Mouse (Mus musculus): Measurements from ENCODE around the gene Focad.
A peak's percentile ranks its signal among the peaks of the same experiment; 100 is the strongest.
"Not testable (repeated sequence)": the region's sequence is repeated elsewhere in the genome, so short reads cannot be mapped to it uniquely, and the experiment has no call there.

Focad gene

GRCm38 (mm10) chr4:88302291-88302690, 207.9 kb downstream of the Focad start:
- no peak for DNase-seq (ENCODE audit: low read depth)

DNA sequence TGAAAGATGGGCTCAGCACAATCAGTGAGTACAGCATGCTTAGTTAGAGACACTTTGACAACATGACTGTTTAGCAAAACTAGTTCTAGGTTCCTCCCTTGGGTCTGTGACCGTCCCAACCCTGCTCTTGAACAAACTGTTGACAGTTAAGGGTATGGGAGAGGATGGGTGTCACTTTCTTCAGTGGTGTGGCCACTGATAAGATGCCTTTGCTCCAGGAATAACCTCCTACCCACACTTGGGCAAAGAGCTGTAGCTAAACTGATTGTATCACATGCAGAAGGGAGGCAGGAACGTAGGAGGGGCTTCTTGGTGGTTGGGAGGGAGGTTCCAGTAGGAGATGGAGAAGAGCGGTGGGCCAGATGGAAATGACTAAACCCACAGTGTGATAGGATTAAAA, 213.3 kb downstream of the Focad start:
- peak; percentile 33 for DNase-seq (ENCODE audit: low read depth)

- DNase-seq (ENCODE audit: low read depth), result no peak
Observed at GRCm38 (mm10) chr4:88308342-88309116, 214.1 kb downstream of the Focad start.

GRCm38 (mm10) chr4:88309676-88310075, 215.2 kb downstream of the Focad start:
- peak; percentile 25 for DNase-seq (ENCODE audit: low read depth)

GRCm38 (mm10) chr4:88314898-88315297, 220.5 kb downstream of the Focad start:
- DNase-seq (ENCODE audit: low read depth), result no peak

DNA sequence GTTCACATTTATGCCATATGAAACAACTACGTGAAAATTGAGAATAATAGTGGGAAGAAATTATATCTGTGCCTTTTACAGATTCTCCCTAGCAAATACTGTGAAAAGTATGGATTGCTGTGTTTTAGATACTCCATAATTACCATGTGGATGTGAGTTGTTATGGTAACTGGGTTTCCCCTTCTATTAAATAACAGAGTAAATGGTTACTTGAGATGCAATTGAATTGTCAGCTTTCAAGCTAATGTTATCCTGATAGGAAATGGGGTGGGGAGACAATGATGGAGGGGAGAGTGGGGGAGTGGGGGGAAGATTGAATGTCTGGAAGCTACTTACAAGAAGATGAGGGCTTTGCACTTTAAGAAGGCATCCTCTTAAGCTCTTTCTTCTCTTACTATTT, 225.6 kb downstream of the Focad start:
- DNase-seq (ENCODE audit: low read depth), result no peak

GRCm38 (mm10) chr4:88325392-88325791, 231.0 kb downstream of the Focad start:
- no peak for DNase-seq (ENCODE audit: low read depth)

DNA sequence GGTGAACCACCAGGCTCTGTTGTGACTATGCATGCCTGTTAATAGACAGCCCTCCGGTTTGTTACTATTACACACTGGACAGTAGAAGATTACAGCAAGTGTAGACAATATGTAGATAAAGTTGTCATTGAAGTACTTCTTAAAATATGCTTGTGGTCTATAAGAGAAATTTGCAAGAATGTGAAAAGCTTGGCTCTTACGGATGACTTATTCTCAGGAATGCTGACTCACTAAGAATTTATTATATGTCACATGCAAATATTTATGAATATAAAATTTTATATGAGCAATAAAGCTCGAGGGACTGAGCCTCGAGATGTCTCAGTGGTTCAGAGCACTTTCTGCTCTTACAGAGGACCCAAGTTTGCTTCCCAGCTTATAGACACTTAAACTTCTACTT, 240.1 kb downstream of the Focad start:
- no peak for DNase-seq (ENCODE audit: low read depth)

DNA sequence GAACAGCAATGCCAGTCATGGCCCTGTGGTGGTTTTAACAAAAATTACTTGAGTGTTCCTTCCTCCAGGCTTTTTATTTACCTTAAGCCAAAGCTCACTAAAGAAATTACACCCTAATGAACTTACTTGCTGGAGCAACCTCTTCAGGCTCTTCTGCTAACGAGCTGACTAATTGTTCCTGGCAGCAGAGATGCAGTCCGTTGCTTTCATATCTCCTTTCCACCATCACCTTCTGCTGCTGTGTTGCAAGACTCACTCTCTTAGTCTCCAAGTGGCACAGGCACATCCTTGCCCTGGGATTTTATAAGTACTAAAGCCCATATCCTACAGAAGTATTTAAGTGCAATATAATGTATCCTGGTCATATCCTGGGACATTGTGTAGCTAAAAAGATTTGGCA, 242.3 kb downstream of the Focad start:
- DNase-seq (ENCODE audit: low read depth), result no peak

GRCm38 (mm10) chr4:88337365-88337764, 242.9 kb downstream of the Focad start:
- DNase-seq (ENCODE audit: low read depth), result no peak

DNA sequence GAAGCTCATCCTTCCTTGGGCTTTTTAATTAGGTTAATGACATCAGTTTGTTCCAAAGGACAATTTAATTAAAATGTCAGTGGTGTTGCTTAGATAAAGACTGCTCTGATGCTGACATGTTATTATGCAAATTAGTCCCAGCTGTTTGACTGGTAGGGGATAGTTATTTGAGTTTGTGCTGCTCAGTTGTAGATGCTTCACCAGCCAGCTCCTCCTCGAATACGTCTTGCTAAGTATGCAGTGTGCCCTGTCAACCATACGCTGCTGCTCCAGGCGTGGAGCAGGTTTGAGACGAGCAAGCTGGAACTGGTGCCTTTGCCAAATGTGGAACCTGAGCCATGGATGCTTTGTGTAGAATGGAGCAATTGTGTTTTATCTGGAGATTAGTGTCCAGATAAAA, 243.7 kb downstream of the Focad start:
- no peak for DNase-seq (ENCODE audit: low read depth)

- no peak for DNase-seq (ENCODE audit: low read depth)
Observed at GRCm38 (mm10) chr4:88344468-88344867, 250.0 kb downstream of the Focad start.

DNA sequence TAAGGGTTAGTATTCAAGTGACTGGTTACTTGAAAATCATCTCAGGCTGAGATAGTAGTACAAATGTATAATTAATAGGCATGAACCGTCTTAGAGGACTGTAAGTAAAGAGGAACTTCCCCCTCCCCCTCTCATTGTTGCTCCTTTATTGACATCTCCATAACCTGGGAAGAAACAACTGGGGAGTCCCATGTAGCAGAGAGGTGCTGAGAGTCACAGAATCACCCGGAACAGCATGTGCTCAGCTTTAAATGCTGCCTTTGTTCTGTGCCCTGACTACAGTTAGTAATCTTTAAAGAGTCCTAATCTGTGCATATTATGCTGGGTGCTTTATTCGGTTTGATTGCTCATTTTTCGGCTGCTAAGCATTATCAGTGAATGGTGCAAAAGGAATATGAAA, 250.6 kb downstream of the Focad start:
- DNase-seq (ENCODE audit: low read depth), result no peak

GRCm38 (mm10) chr4:88345938-88346337, 251.5 kb downstream of the Focad start:
- no peak for DNase-seq (ENCODE audit: low read depth)

GRCm38 (mm10) chr4:88350910-88351309, 256.5 kb downstream of the Focad start:
- DNase-seq (ENCODE audit: low read depth), result peak; percentile 58

GRCm38 (mm10) chr4:88356652-88357051, 262.2 kb downstream of the Focad start:
- no peak for DNase-seq (ENCODE audit: low read depth)

DNA sequence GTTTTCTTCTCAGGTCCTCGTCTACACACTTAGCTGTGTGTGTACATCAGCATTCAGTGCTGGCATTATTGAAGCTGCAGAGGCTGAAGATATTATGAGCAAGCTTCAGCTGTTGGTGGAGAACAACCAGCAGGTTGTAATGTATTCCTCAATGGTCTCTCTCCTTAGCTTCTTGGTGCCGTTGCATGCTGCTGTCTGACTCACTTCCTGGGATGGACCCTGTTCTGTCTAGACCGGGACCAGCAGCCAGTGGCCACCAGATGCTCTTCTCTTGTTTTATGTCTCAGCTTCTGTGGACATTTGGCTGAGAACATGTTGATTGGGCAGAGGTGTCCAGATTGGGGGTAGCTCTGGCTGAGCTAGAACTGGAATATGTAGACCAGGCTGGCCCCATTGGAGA, 263.0 kb downstream of the Focad start:
- no peak for DNase-seq (ENCODE audit: low read depth)

DNA sequence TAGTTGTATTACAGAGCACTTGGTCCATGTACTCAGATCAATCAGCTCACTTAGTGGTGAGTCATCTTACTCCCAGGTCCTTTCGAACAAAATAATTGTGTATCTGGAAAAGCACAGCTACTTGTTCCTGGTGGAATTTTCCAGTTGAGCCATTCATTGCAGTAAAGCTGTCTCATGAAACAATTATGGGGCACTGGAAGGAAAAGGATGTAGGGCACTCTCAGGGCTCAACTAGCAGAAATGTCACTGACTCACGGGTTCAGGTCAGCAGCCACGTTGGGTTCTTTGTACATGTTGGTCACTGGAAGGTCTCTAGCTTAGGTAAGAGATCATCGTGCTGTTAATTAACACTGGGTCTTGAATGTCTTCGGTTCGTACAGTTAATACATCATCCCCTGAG, 275.5 kb downstream of the Focad start:
- DNase-seq (ENCODE audit: low read depth), result no peak

DNA sequence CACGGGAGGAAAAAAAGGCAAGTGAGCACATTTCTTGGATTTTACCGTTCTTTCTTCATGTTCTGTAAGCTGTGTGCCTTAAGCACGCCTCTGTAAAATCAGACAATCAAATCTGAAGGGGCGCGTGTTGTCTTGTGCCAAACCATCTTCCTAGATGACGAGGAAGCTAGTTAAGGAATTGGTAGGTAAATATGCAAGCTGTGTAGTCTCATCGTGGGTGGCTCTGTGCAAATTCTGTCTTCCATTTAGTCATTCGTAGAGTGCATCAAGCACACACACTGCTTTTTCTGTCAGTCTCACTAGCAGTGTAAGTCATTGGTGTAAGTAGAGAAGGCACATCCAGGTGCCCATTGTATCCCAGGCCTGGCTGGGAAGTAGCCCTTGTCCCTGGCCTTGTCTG, 276.4 kb downstream of the Focad start:
- DNase-seq (ENCODE audit: low read depth), result no peak

GRCm38 (mm10) chr4:88372293-88373224, 278.1 kb downstream of the Focad start:
- DNase-seq (ENCODE audit: low read depth), result no peak

- no peak for DNase-seq (ENCODE audit: low read depth)
Observed at GRCm38 (mm10) chr4:88390036-88390435, 295.6 kb downstream of the Focad start.

GRCm38 (mm10) chr4:88390596-88390995, 296.2 kb downstream of the Focad start:
- not testable (repeated sequence) for DNase-seq (ENCODE audit: low read depth)

GRCm38 (mm10) chr4:88395717-88396116, 301.3 kb downstream of the Focad start:
- DNase-seq (ENCODE audit: low read depth), result no peak

Data from c-Kit-positive CD71-positive TER-119-negative erythroid progenitor cells, embryonic 14.5 days (primary cell).